Mouse (Mus musculus) embryo, embryonic 10.5 days (tissue): ENCODE measurements around the gene Gbf1.
"Not testable (repeated sequence)": the region's sequence is repeated elsewhere in the genome, so short reads cannot be mapped to it uniquely, and the experiment has no call there.

Experiments used
- DNase-seq: peaks from one replicate; pipeline ENCODE4 v3.0.0-alpha.2; 2015; ENCODE audit warnings: low spot score

The Gbf1 gene

GRCm38 (mm10) chr19:46152127-46152803 is at the start of gene Gbf1:
TSS of gene Gbf1 (plus strand) at chr19:46152509.
- DNase-seq: peak; percentile 99

GRCm38 (mm10) chr19:46103437-46104186 is 48.7 kb upstream of the Gbf1 start:
- no peak for DNase-seq

GRCm38 (mm10) chr19:46104187-46104557 is 48.1 kb upstream of the Gbf1 start:
- no peak for DNase-seq

GRCm38 (mm10) chr19:46110214-46110613 is 42.1 kb upstream of the Gbf1 start:
- DNase-seq: no peak

- DNase-seq: no peak
Measured at GRCm38 (mm10) chr19:46110781-46111180, 41.5 kb upstream of the Gbf1 start.

GRCm38 (mm10) chr19:46114617-46115016 is 37.7 kb upstream of the Gbf1 start:
- DNase-seq: no peak

- no peak for DNase-seq
Measured at GRCm38 (mm10) chr19:46119458-46119857, 32.9 kb upstream of the Gbf1 start.

GRCm38 (mm10) chr19:46120872-46121271 is 31.4 kb upstream of the Gbf1 start:
- no peak for DNase-seq

GRCm38 (mm10) chr19:46123876-46124275 is 28.4 kb upstream of the Gbf1 start:
- DNase-seq: no peak

GRCm38 (mm10) chr19:46124651-46125050 is 27.7 kb upstream of the Gbf1 start:
- no peak for DNase-seq

GRCm38 (mm10) chr19:46126301-46126700 is 26.0 kb upstream of the Gbf1 start:
- DNase-seq: no peak

- not testable (repeated sequence) for DNase-seq
Measured at GRCm38 (mm10) chr19:46129737-46130136, 22.6 kb upstream of the Gbf1 start.

- no peak for DNase-seq
Measured at GRCm38 (mm10) chr19:46131283-46131682, 21.0 kb upstream of the Gbf1 start.

GRCm38 (mm10) chr19:46131694-46132525 is 20.4 kb upstream of the Gbf1 start, which contains the start of gene Elovl3:
TSS of gene Elovl3 (plus strand) at chr19:46131897.
- DNase-seq: peak; percentile 40

- DNase-seq: no peak
Measured at GRCm38 (mm10) chr19:46132577-46132976, 19.7 kb upstream of the Gbf1 start.

GRCm38 (mm10) chr19:46135297-46135696 is 17.0 kb upstream of the Gbf1 start:
- peak; percentile 95 for DNase-seq

- peak; percentile 71 for DNase-seq
Measured at GRCm38 (mm10) chr19:46135789-46136638, 16.3 kb upstream of the Gbf1 start.

GRCm38 (mm10) chr19:46136639-46137580 is 15.4 kb upstream of the Gbf1 start:
- peak; percentile 78 for DNase-seq

GRCm38 (mm10) chr19:46140324-46140723 is 12.0 kb upstream of the Gbf1 start:
- DNase-seq: no peak

GRCm38 (mm10) chr19:46141091-46141490 is 11.2 kb upstream of the Gbf1 start:
- DNase-seq: peak; percentile 58
